Mouse (Mus musculus): ENCODE data around the gene Ctnnbl1. TPM values are rescaled to one million over a fixed set of nuclear protein-coding genes. Genes with fewer than 3 reads are reported as not detected.

Gene Ctnnbl1
- polyA plus RNA-seq, 3 experiments from 2014 or later, result 45.7 to 73.0 (median 53.6) TPM

Other genes with a start within 250 kb of the Ctnnbl1 start
- under 1 TPM in 1 of 3 experiments, not detected in 2; 0.67 TPM for gene Nnat, start 177.3 kb upstream of the Ctnnbl1 start, polyA plus RNA-seq (2017; shearing (Covaris generic))
- gene Blcap, start 166.1 kb upstream of the Ctnnbl1 start, polyA plus RNA-seq (2017; shearing (Covaris generic)), result 10 to 100 TPM; 13.9 to 21.2 (median 15.1) TPM
- gene Vstm2l, start 177.3 kb downstream of the Ctnnbl1 start, polyA plus RNA-seq (2017; shearing (Covaris generic)), result not detected